ENCODE assay signal across 35 mouse cellular contexts in the genomic region with DNA sequence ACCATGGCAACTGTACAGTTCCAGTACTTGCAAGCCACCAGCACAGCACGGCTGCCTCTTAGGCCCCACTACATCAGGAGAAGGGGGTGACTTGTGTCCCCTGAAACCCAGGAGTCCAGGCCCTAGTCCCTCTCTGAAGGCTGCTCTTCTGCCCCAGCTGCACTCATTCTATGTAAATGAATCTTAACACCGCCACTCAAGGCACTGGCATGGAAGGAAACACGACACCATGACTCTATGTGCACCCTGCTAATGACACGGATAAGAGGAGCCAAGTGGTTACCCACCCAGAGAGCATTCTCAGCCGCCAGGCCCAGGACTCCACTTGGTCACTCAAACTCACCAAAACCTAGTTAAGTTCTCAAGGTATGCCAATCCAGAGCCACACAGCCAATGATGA. TPM values are rescaled to one million over a fixed set of nuclear protein-coding genes. Genes with fewer than 3 reads are reported as not detected.
DNase-seq lines count a peak whose midpoint lies in the region; ATAC-seq and TF ChIP-seq lines count a peak whose summit lies in the region.
"Had no signal": no experiment of that assay in that cellular context is flagged by ENCODE, and none has a peak within 500 bp of the region (broad histone marks: within the 10 kb centered on the region; RNA-seq: fewer than 3 reads in every experiment).

No protein-coding gene starts in this region.

- peak overlapping the region; percentile 81 for H3K4me2 ChIP-seq in forebrain, postnatal 0 days (ENCODE audit: low read depth)
- no peak overlapping the region for H3K4me2 ChIP-seq in forebrain, embryonic 14.5 days (ENCODE audit: low read length)
- H3K4me2 ChIP-seq in hindbrain, postnatal 0 days (ENCODE audit: low read depth, low read length) = peak overlapping the region; percentile 89
- no peak overlapping the region for H3K4me2 ChIP-seq in hindbrain, embryonic 11.5 days (replicated peaks; ENCODE audit: low read depth, low read length)
- peak overlapping the region; percentile 65; the same call in 1 of the 2 replicates for H3K4me2 ChIP-seq in midbrain, embryonic 16.5 days (ENCODE audit: low read length)
- no peak overlapping the region for H3K4me2 ChIP-seq in midbrain, embryonic 14.5 days (ENCODE audit: low read length)
- H3K4me2 ChIP-seq: embryonic facial prominence, embryonic 15.5 days; forebrain, embryonic 12.5 days; hindbrain, embryonic 12.5 days; intestine, embryonic 15.5 days; limb, embryonic 13.5 days; liver, embryonic 11.5 days; lung, embryonic 15.5 days; neural tube, embryonic 12.5 days had no signal

- H3K36me3 ChIP-seq in forebrain, postnatal 0 days (ENCODE audit: insufficient read depth) = no peaks in the 10 kb centered on the region
- no peaks in the 10 kb centered on the region for H3K36me3 ChIP-seq in forebrain, embryonic 14.5 days (ENCODE audit: control insufficient read depth, insufficient read depth, low read length)
- H3K36me3 ChIP-seq in hindbrain, postnatal 0 days (ENCODE audit: insufficient read depth, low read length) = no peaks in the 10 kb centered on the region
- no peaks in the 10 kb centered on the region for H3K36me3 ChIP-seq in hindbrain, embryonic 11.5 days (ENCODE audit: control insufficient read depth, insufficient read depth, low read length)
- no peaks in the 10 kb centered on the region for H3K36me3 ChIP-seq in midbrain, embryonic 16.5 days (ENCODE audit: control insufficient read depth, insufficient read depth, low read length)
- H3K36me3 ChIP-seq in midbrain, embryonic 14.5 days (ENCODE audit: control insufficient read depth, insufficient read depth, low read length) = no peaks in the 10 kb centered on the region
- H3K36me3 ChIP-seq: embryonic facial prominence, embryonic 10.5 days; embryonic facial prominence, embryonic 15.5 days; forebrain, embryonic 12.5 days; hindbrain, embryonic 12.5 days; intestine, embryonic 15.5 days; limb, embryonic 13.5 days; lung, embryonic 15.5 days; midbrain, embryonic 10.5 days; neural tube, embryonic 12.5 days had no signal

- DNase-seq in forebrain, postnatal 0 days = no peak
- DNase-seq in forebrain, embryonic 14.5 days (ENCODE audit: low spot score) = no peak
- no peak for DNase-seq in hindbrain, postnatal 0 days (ENCODE audit: low spot score)
- DNase-seq in hindbrain, embryonic 11.5 days (ENCODE audit: low spot score) = no peak
- no peak for DNase-seq in midbrain, embryonic 14.5 days
- DNase-seq in brain, embryonic 14.5 days (ENCODE audit: low read depth) = peak; percentile 14
- no peak for DNase-seq in frontal cortex, postnatal 36 days (ENCODE audit: low spot score in 2 of 2)
- DNase-seq: adrenal gland, adult 2 months; adrenal gland, postnatal 36 days; cerebellum, adult 2 months; cerebellum, postnatal 14 days; gastrocnemius, postnatal 25 days; heart, postnatal 14 days; retina, postnatal 1 day; right cerebral cortex, postnatal 25 days; spleen, adult 18-20 months; thymus, postnatal 4 days had no signal

- H3K9me3 ChIP-seq in forebrain, postnatal 0 days (ENCODE audit: low read length) = no peaks in the 10 kb centered on the region
- H3K9me3 ChIP-seq in forebrain, embryonic 14.5 days (replicated peaks; ENCODE audit: control insufficient read depth, low read length) = no peaks in the 10 kb centered on the region
- no peaks in the 10 kb centered on the region for H3K9me3 ChIP-seq in hindbrain, postnatal 0 days (ENCODE audit: low read length)
- H3K9me3 ChIP-seq in hindbrain, embryonic 11.5 days (ENCODE audit: control insufficient read depth, low read length) = no peaks in the 10 kb centered on the region
- no peaks in the 10 kb centered on the region for H3K9me3 ChIP-seq in midbrain, embryonic 16.5 days (replicated peaks; ENCODE audit: control insufficient read depth, low read length, poor library complexity, severe bottlenecking)
- no peaks in the 10 kb centered on the region for H3K9me3 ChIP-seq in midbrain, embryonic 14.5 days (ENCODE audit: control insufficient read depth, low read length)
- H3K9me3 ChIP-seq: embryonic facial prominence, embryonic 15.5 days; forebrain, embryonic 12.5 days; hindbrain, embryonic 12.5 days; intestine, embryonic 15.5 days; limb, embryonic 13.5 days; lung, embryonic 15.5 days; neural tube, embryonic 12.5 days had no signal

- H3K4me3 ChIP-seq in forebrain, postnatal 0 days (ENCODE audit: low read depth, low read length) = no peak overlapping the region
- no peak overlapping the region for H3K4me3 ChIP-seq in forebrain, embryonic 14.5 days (ENCODE audit: low read depth, low read length)
- H3K4me3 ChIP-seq in hindbrain, postnatal 0 days (ENCODE audit: low read length) = no peak overlapping the region
- H3K4me3 ChIP-seq in hindbrain, embryonic 11.5 days (ENCODE audit: low read depth, low read length) = no peak overlapping the region
- no peak overlapping the region for H3K4me3 ChIP-seq in midbrain, embryonic 16.5 days (ENCODE audit: low read depth, low read length)
- no peak overlapping the region for H3K4me3 ChIP-seq in midbrain, embryonic 14.5 days (replicated peaks; ENCODE audit: low read depth, low read length)
- H3K4me3 ChIP-seq: embryonic facial prominence, embryonic 10.5 days; embryonic facial prominence, embryonic 15.5 days; forebrain, embryonic 12.5 days; hindbrain, embryonic 12.5 days; intestine, embryonic 15.5 days; limb, embryonic 13.5 days; lung, embryonic 15.5 days; midbrain, embryonic 10.5 days; neural tube, embryonic 12.5 days had no signal

- 0 out of 2 replicates have a peak, but pooled peaks cover 3% of the 10 kb centered on the region for H3K27me3 ChIP-seq in forebrain, postnatal 0 days (ENCODE audit: insufficient read depth, low read length)
- peaks cover 25% of the 10 kb centered on the region for H3K27me3 ChIP-seq in forebrain, embryonic 14.5 days (replicated peaks; ENCODE audit: control insufficient read depth, insufficient read depth, low read length)
- H3K27me3 ChIP-seq in hindbrain, postnatal 0 days (ENCODE audit: insufficient read depth, low read length) = no peaks in the 10 kb centered on the region
- H3K27me3 ChIP-seq in hindbrain, embryonic 11.5 days (ENCODE audit: control insufficient read depth, insufficient read depth, low read length) = peaks cover 22% of the 10 kb centered on the region
- peaks cover 7% of the 10 kb centered on the region for H3K27me3 ChIP-seq in midbrain, embryonic 16.5 days (ENCODE audit: control insufficient read depth, insufficient read depth, low read depth, low read length)
- H3K27me3 ChIP-seq in midbrain, embryonic 14.5 days (ENCODE audit: control insufficient read depth, insufficient read depth, low read length) = peaks cover 22% of the 10 kb centered on the region

- no peak overlapping the region for H3K27ac ChIP-seq in forebrain, postnatal 0 days (ENCODE audit: low read depth, low read length)
- no peak overlapping the region for H3K27ac ChIP-seq in forebrain, embryonic 14.5 days (ENCODE audit: low read depth, low read length)
- no peak overlapping the region for H3K27ac ChIP-seq in hindbrain, postnatal 0 days
- no peak overlapping the region for H3K27ac ChIP-seq in hindbrain, embryonic 11.5 days (ENCODE audit: low read depth, low read length)
- no peak overlapping the region for H3K27ac ChIP-seq in midbrain, embryonic 16.5 days (ENCODE audit: low read length)
- H3K27ac ChIP-seq in midbrain, embryonic 14.5 days (replicated peaks; ENCODE audit: low read depth, low read length) = no peak overlapping the region
- H3K27ac ChIP-seq: embryonic facial prominence, embryonic 10.5 days; embryonic facial prominence, embryonic 15.5 days; forebrain, embryonic 12.5 days; hindbrain, embryonic 12.5 days; intestine, embryonic 15.5 days; kidney, postnatal 0 days; limb, embryonic 13.5 days; lung, embryonic 15.5 days; midbrain, embryonic 10.5 days; neural tube, embryonic 12.5 days had no signal

- H3K9ac ChIP-seq in forebrain, postnatal 0 days = no peak overlapping the region
- H3K9ac ChIP-seq in forebrain, embryonic 14.5 days (ENCODE audit: low read length) = no peak overlapping the region
- H3K9ac ChIP-seq in hindbrain, postnatal 0 days (replicated peaks; ENCODE audit: low read length) = no peak overlapping the region
- H3K9ac ChIP-seq in hindbrain, embryonic 11.5 days (ENCODE audit: low read depth, low read length) = no peak overlapping the region
- H3K9ac ChIP-seq in midbrain, embryonic 16.5 days (ENCODE audit: low read depth, low read length) = no peak overlapping the region
- no peak overlapping the region for H3K9ac ChIP-seq in midbrain, embryonic 14.5 days (replicated peaks; ENCODE audit: low read length)
- H3K9ac ChIP-seq: embryonic facial prominence, embryonic 15.5 days; forebrain, embryonic 12.5 days; hindbrain, embryonic 12.5 days; intestine, embryonic 15.5 days; limb, embryonic 13.5 days; lung, embryonic 15.5 days; neural tube, embryonic 12.5 days had no signal

- peaks cover 13% of the 10 kb centered on the region for H3K4me1 ChIP-seq in forebrain, postnatal 0 days (ENCODE audit: insufficient read depth)
- peaks cover 3% of the 10 kb centered on the region; the same call in 1 of the 2 replicates for H3K4me1 ChIP-seq in forebrain, embryonic 14.5 days (ENCODE audit: control insufficient read depth, insufficient read depth, low read length)
- H3K4me1 ChIP-seq in hindbrain, postnatal 0 days (ENCODE audit: insufficient read depth, low read length) = 0 out of 2 replicates have a peak, but pooled peaks cover 5% of the 10 kb centered on the region
- H3K4me1 ChIP-seq in hindbrain, embryonic 11.5 days (replicated peaks; ENCODE audit: control insufficient read depth, insufficient read depth, low read length) = peaks cover 6% of the 10 kb centered on the region
- H3K4me1 ChIP-seq in midbrain, embryonic 16.5 days (ENCODE audit: control insufficient read depth, insufficient read depth, low read length) = peaks cover 11% of the 10 kb centered on the region
- 0 out of 2 replicates have a peak, but pooled peaks cover 3% of the 10 kb centered on the region for H3K4me1 ChIP-seq in midbrain, embryonic 14.5 days (ENCODE audit: control insufficient read depth, insufficient read depth, low read length)

- WGBS in forebrain, postnatal 0 days = 33% methylated on average over 5 of the region's 5 CpGs
- 51% methylated on average over 5 of the region's 5 CpGs for WGBS in forebrain, embryonic 14.5 days
- 51% methylated on average over 5 of the region's 5 CpGs for WGBS in hindbrain, postnatal 0 days
- 50% methylated on average over 5 of the region's 5 CpGs for WGBS in hindbrain, embryonic 11.5 days
- WGBS in midbrain, embryonic 16.5 days = 42% methylated on average over 5 of the region's 5 CpGs
- WGBS in midbrain, embryonic 14.5 days = 47% methylated on average over 5 of the region's 5 CpGs

- no peak for ATAC-seq in forebrain, postnatal 0 days
- no peak for ATAC-seq in forebrain, embryonic 14.5 days
- no peak for ATAC-seq in hindbrain, postnatal 0 days
- no peak for ATAC-seq in hindbrain, embryonic 11.5 days (ENCODE audit: low FRiP score)
- no peak for ATAC-seq in midbrain, embryonic 16.5 days
- no peak for ATAC-seq in midbrain, embryonic 14.5 days (ENCODE audit: low FRiP score, low TSS enrichment)
- ATAC-seq: activated CD4-positive, CD25-positive, alpha-beta regulatory T cell, adult 4 months; intestine, embryonic 15.5 days had no signal

- TF ChIP-seq POLR2A in brain, embryonic 14.5 days (IDR thresholded peaks at IDR 0.05; ENCODE audit: borderline replicate concordance, extremely low read depth, insufficient read depth, insufficient read length, poor library complexity, severe bottlenecking) = no peak

- no peak for TF ChIP-seq CTCF in forebrain, postnatal 0 days (IDR thresholded peaks at IDR 0.05; ENCODE audit: low read depth)
- no peak for TF ChIP-seq CTCF in hindbrain, postnatal 0 days (IDR thresholded peaks at IDR 0.05; ENCODE audit: low read depth)
- TF ChIP-seq CTCF in brain, embryonic 14.5 days (IDR thresholded peaks at IDR 0.05; ENCODE audit: borderline replicate concordance, extremely low read depth, insufficient read depth, insufficient read length) = no peak

RNA-seq across cellular contexts. Expression of a gene that starts 26.8 kb away (rescaled TPM):
- total RNA-seq in forebrain, postnatal 0 days (2014; rRNA removed) = 2.5 and 8.1 TPM in 2 replicates
- 4.2 and 5.1 TPM in 2 replicates for polyA plus RNA-seq in forebrain, postnatal 0 days (2015; fragmentation: Nextera tagmentation; extraction: Ambion mirVana)
- 4.8 and 4.9 TPM in 2 replicates for polyA plus RNA-seq in forebrain, embryonic 14.5 days (2014; fragmentation: Nextera tagmentation; extraction: Ambion mirVana)
- total RNA-seq in hindbrain, postnatal 0 days (2014; rRNA removed) = 1.6 and 2.8 TPM in 2 replicates
- 4.0 and 5.1 TPM in 2 replicates for polyA plus RNA-seq in hindbrain, postnatal 0 days (2015; fragmentation: Nextera tagmentation; extraction: Ambion mirVana)
- 6.5 and 9.4 TPM in 2 replicates for polyA plus RNA-seq in hindbrain, embryonic 11.5 days (2014; fragmentation: Nextera tagmentation; extraction: Ambion mirVana)
- polyA plus RNA-seq in midbrain, embryonic 16.5 days (2015; fragmentation: Nextera tagmentation; extraction: Ambion mirVana) = 6.2 and 7.0 TPM in 2 replicates
- polyA plus RNA-seq in midbrain, embryonic 14.5 days (2014; fragmentation: Nextera tagmentation; extraction: Ambion mirVana) = 3.5 and 6.1 TPM in 2 replicates
- 3.8 and 8.3 TPM in 2 replicates for polyA plus RNA-seq in brain, embryonic 14.5 days (2012; rRNA removed)

RNA-seq across cellular contexts. Expression of a gene that starts 27.1 kb away (rescaled TPM):
- 26.3 and 30.7 TPM in 2 replicates for total RNA-seq in forebrain, postnatal 0 days (2014; rRNA removed)
- polyA plus RNA-seq in forebrain, postnatal 0 days (2015; fragmentation: Nextera tagmentation; extraction: Ambion mirVana) = 1.7 and 2.8 TPM in 2 replicates
- polyA plus RNA-seq in forebrain, embryonic 14.5 days (2014; fragmentation: Nextera tagmentation; extraction: Ambion mirVana) = 1.5 TPM in 2 replicates
- 20.4 and 24.7 TPM in 2 replicates for total RNA-seq in hindbrain, postnatal 0 days (2014; rRNA removed)
- 1.9 and 2.0 TPM in 2 replicates for polyA plus RNA-seq in hindbrain, postnatal 0 days (2015; fragmentation: Nextera tagmentation; extraction: Ambion mirVana)
- 0.52 and 0.54 TPM in 2 replicates for polyA plus RNA-seq in hindbrain, embryonic 11.5 days (2014; fragmentation: Nextera tagmentation; extraction: Ambion mirVana)
- 3.2 and 3.7 TPM in 2 replicates for polyA plus RNA-seq in midbrain, embryonic 16.5 days (2015; fragmentation: Nextera tagmentation; extraction: Ambion mirVana)
- polyA plus RNA-seq in midbrain, embryonic 14.5 days (2014; fragmentation: Nextera tagmentation; extraction: Ambion mirVana) = 0.99 and 3.8 TPM in 2 replicates
- polyA plus RNA-seq in brain, embryonic 14.5 days (2012; rRNA removed) = 22.1 and 27.9 TPM in 2 replicates
- total RNA-seq: CH12.LX; megakaryocyte progenitor cell, adult 5-6 weeks had no signal
- polyA plus RNA-seq: heart, embryonic 14.5 days; liver, embryonic 11.5 days; liver, embryonic 16.5 days; thymus, postnatal 0 days had no signal

Comparison
In these comparisons a context has a peak if more than half of its experiments do, and no peak if none do; other contexts are left out.
1. H3K4me2 ChIP-seq: peak in forebrain, postnatal 0 days (single experiment), hindbrain, postnatal 0 days (single experiment) and midbrain, embryonic 16.5 days (single experiment); none in forebrain, embryonic 14.5 days (single experiment), hindbrain, embryonic 11.5 days (single experiment) and midbrain, embryonic 14.5 days (single experiment).